In the genomic region with DNA sequence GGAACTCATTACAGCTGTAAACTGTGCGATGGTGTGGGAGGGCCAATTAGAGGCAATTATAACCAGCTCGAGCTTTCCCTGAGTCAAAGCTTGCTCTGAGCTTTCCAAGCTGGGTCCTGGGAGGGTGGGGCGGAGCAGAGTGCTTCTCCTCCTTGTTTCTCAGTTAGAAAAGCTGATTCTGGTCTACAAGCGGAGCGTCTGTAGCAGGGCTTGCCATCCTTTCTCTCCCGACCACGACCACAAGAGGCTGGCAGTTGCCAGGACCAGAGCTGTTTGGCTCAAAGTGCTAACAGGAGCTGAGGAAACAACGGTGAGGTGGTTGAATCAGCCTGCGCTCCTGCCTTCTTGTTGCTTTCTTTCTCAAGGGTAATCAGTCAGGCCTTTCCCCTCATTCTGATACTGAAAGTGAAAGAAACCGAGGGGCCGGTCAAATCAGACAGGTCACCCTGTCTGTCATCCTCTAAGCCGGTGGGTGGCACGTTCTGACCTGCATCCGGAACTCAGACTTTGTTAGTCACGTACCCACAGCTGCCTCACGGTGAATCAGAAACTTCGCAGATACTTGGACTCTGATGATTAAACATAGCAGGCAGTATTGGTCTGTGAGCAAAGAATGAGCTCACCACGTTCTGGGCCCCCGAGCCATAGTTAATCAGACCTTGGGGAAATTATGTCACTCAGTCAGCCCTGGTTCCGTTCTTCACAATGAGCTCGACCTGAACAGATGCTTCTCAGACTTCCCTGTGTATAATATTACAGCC, we compare ENCODE assay signal across 8 mouse cellular contexts.
DNase-seq lines count a peak whose midpoint lies in the region; ATAC-seq and TF ChIP-seq lines count a peak whose summit lies in the region.

No protein-coding gene starts in this region.

- 17% methylated on average over 21 of the region's 21 CpGs for WGBS in hindbrain, embryonic 16.5 days

- TF ChIP-seq POLR2A in bone marrow macrophage, adult 2 months (IDR thresholded peaks at IDR 0.05; ENCODE audit: borderline replicate concordance, low read depth, low read length) = no peak

- H3K27me3 ChIP-seq in hindbrain, embryonic 16.5 days (replicated peaks; ENCODE audit: control insufficient read depth, insufficient read depth, low read length) = no peaks in the 10 kb centered on the region

- peaks cover 8% of the 10 kb centered on the region for H3K4me1 ChIP-seq in bone marrow macrophage, adult 2 months (ENCODE audit: control insufficient read depth, insufficient read depth, low read length)
- H3K4me1 ChIP-seq in hindbrain, embryonic 16.5 days (ENCODE audit: control insufficient read depth, insufficient read depth, low read depth, low read length) = peaks cover 24% of the 10 kb centered on the region

- H3K36me3 ChIP-seq in hindbrain, embryonic 16.5 days (ENCODE audit: control insufficient read depth, insufficient read depth, low read length) = no peaks in the 10 kb centered on the region

- no peak overlapping the region for H3K27ac ChIP-seq in bone marrow macrophage, adult 2 months (ENCODE audit: insufficient read depth, low read depth, low read length)
- H3K27ac ChIP-seq in hindbrain, embryonic 16.5 days (ENCODE audit: low read depth, low read length) = no peak overlapping the region

- H3K4me3 ChIP-seq in bone marrow macrophage, adult 2 months (ENCODE audit: insufficient read depth, low read length) = peak overlapping the region; percentile 63
- H3K4me3 ChIP-seq in hindbrain, embryonic 16.5 days (ENCODE audit: low read length) = peak overlapping the region; percentile 4; the same call in 1 of the 2 replicates

- intact Hi-C loops in gastrocnemius, postnatal 36 days (cut with DNase I) = no loop called here
- intact Hi-C loops in left cerebral cortex, postnatal 25 days (cut with DNase I) = no loop called here

- peak; percentile 65 for DNase-seq in gastrocnemius, adult 18-20 months (ENCODE audit: low spot score)
- DNase-seq in gastrocnemius, postnatal 36 days = no peak
- DNase-seq in left cerebral cortex, postnatal 25 days (ENCODE audit: low spot score in 2 of 2) = peak; percentile 46 to 70
- DNase-seq in skeletal muscle tissue, adult 2 months (ENCODE audit: low read depth, low spot score) = peak; percentile 53

- H3K9ac ChIP-seq in hindbrain, embryonic 16.5 days (ENCODE audit: low read depth, low read length) = peak overlapping the region; percentile 13; the same call in 1 of the 2 replicates

- no peak for TF ChIP-seq CTCF in bone marrow macrophage, adult 2 months (IDR thresholded peaks at IDR 0.05; ENCODE audit: low read depth, low read length)

- H3K9me3 ChIP-seq in hindbrain, embryonic 16.5 days (ENCODE audit: control insufficient read depth, low read length) = 0 out of 2 replicates have a peak, but pooled peaks cover 3% of the 10 kb centered on the region

- peak overlapping the region; percentile 45 for H3K4me2 ChIP-seq in hindbrain, embryonic 16.5 days (ENCODE audit: low read length)

- peak; percentile 88 for ATAC-seq in frontal cortex, adult (ENCODE audit: low TSS enrichment)
- ATAC-seq in hindbrain, embryonic 16.5 days = peak; percentile 69
- peak; percentile 46 for ATAC-seq in megakaryocyte-erythroid progenitor cell, adult 5-6 weeks (replicated peaks; ENCODE audit: low FRiP score, low TSS enrichment, poor library complexity, severe bottlenecking)

Comparison
In these comparisons a context has a peak if more than half of its experiments do, and no peak if none do; other contexts are left out.
1. DNase-seq: peak in gastrocnemius, adult 18-20 months (single experiment), left cerebral cortex, postnatal 25 days (2 of 2) and skeletal muscle tissue, adult 2 months (single experiment); none in gastrocnemius, postnatal 36 days (0 of 2).
2. Peak in every context shown above with its lines, with median percentiles within 50 percentile points of each other: ATAC-seq.